Mouse (Mus musculus): ENCODE results near the gene Stxbp3.

- TF ChIP-seq POLR2A (IDR thresholded peaks at IDR 0.05; ENCODE audit: control insufficient read depth in 1 of 2, insufficient read depth in 1 of 2, low read depth in 1 of 2, low read length in 2 of 2, poor library complexity in 1 of 2) (no peak), RCOR1 (IDR thresholded peaks at IDR 0.05; ENCODE audit: low read depth, low read length) (no peak), UBTF (IDR thresholded peaks at IDR 0.05; ENCODE audit: borderline replicate concordance, insufficient read depth, low read depth, low read length) (no peak), HCFC1 (IDR thresholded peaks at IDR 0.05; ENCODE audit: low read depth, low read length) (no peak), GABPA (IDR thresholded peaks at IDR 0.05; ENCODE audit: low read depth, low read length) (no peak), NRF1 (IDR thresholded peaks at IDR 0.05; ENCODE audit: insufficient read depth, low read depth, low read length, poor library complexity, severe bottlenecking) (no peak), USF1 (IDR thresholded peaks at IDR 0.05; ENCODE audit: low read depth, low read length) (peak; percentile 64; the same call in 1 of the 2 replicates), MYC (IDR thresholded peaks at IDR 0.05; ENCODE audit: low read depth, low read length) (no peak), EP300 (IDR thresholded peaks at IDR 0.05; ENCODE audit: low read depth in 1 of 2, low read length in 2 of 2) (peak; percentile 61 to 69), ZKSCAN1 (IDR thresholded peaks at IDR 0.05; ENCODE audit: low read depth, low read length) (no peak), MYB (IDR thresholded peaks at IDR 0.05; ENCODE audit: low read depth, low read length) (no peak), E2F4 (IDR thresholded peaks at IDR 0.05; ENCODE audit: borderline replicate concordance, low read depth, low read length) (no peak)
These were observed 1.3 kb downstream of the Stxbp3 start for GRCm38 (mm10) chr3:108838980-108839379.
